Mouse (Mus musculus) forebrain, embryonic 14.5 days (tissue): ENCODE results near the gene Rnf133. TPM values are rescaled to one million over a fixed set of nuclear protein-coding genes. Genes with fewer than 3 reads are reported as not detected.

Experiments
- ATAC-seq: fragments of 200-750 bp; cut with Nextera tagmentation; 2 replicates; pipeline ENCODE4 v1.8.0; 2017; ENCODE audit warnings: mild to moderate bottlenecking, moderate library complexity
- DNase-seq: peaks from one replicate; pipeline ENCODE4 v3.0.0-alpha.2; 2015; ENCODE audit warnings: low spot score
- H3K27ac ChIP-seq: fragments of 300-500 bp; sonication (generic); 2 replicates; pipeline ENCODE4 v1.5.1; 2014; ENCODE audit warnings: low read depth, mild to moderate bottlenecking, control low read depth, low read length, moderate library complexity
- H3K27me3 ChIP-seq: fragments of 300-500 bp; sonication (generic); replicated peaks from 2 replicates; pipeline ENCODE4 v1.6.1; 2014; ENCODE audit warnings: low read length, control low read depth, mixed read lengths; ENCODE audit not compliant: control insufficient read depth, insufficient read depth
- H3K36me3 ChIP-seq: fragments of 300-500 bp; sonication (generic); 2 replicates; pipeline ENCODE4 v1.6.1; 2014; ENCODE audit warnings: low read length, control low read depth; ENCODE audit not compliant: control insufficient read depth, insufficient read depth
- H3K4me1 ChIP-seq: fragments of 300-500 bp; sonication (generic); 2 replicates; pipeline ENCODE4 v1.6.1; 2014; ENCODE audit warnings: antibody characterized with exemption, low read length, control low read depth; ENCODE audit not compliant: control insufficient read depth, insufficient read depth
- H3K4me2 ChIP-seq: fragments of 300-500 bp; sonication (generic); 2 replicates; pipeline ENCODE4 v1.6.1; 2014; ENCODE audit warnings: mild to moderate bottlenecking, control low read depth, low read length
- H3K4me3 ChIP-seq: fragments of 300-500 bp; sonication (generic); 2 replicates; pipeline ENCODE4 v1.5.1; 2014; ENCODE audit warnings: low read depth, low read length, control low read depth
- H3K9ac ChIP-seq: fragments of 300-500 bp; sonication (generic); 2 replicates; pipeline ENCODE4 v1.6.1; 2014; ENCODE audit warnings: mild to moderate bottlenecking, low read length, control low read depth, moderate library complexity
- H3K9me3 ChIP-seq: fragments of 300-500 bp; sonication (generic); replicated peaks from 2 replicates; pipeline ENCODE4 v1.6.1; 2016; ENCODE audit warnings: low read length, control low read depth, mixed read lengths; ENCODE audit not compliant: control insufficient read depth
- WGBS: fragments of 180-500 bp; shearing (Covaris S2); extraction: QIAGEN DNeasy Blood & Tissue Kit; methylation state at CpG from one replicate; pipeline ENCODE4 v1.1.7; 2014; 5-methylcytosine and 5-hydroxymethylcytosine counted together
- polyA plus RNA-seq: library from polyadenylated mRNA; unstranded; fragments of >200 nt; fragmentation: Nextera tagmentation; extraction: Ambion mirVana; gene quantifications from 2 replicates; pipeline ENCODE4 v1.2.1, GENCODE M21; 2014

The Rnf133 gene
- not detected in 2 replicates for polyA plus RNA-seq

DNA sequence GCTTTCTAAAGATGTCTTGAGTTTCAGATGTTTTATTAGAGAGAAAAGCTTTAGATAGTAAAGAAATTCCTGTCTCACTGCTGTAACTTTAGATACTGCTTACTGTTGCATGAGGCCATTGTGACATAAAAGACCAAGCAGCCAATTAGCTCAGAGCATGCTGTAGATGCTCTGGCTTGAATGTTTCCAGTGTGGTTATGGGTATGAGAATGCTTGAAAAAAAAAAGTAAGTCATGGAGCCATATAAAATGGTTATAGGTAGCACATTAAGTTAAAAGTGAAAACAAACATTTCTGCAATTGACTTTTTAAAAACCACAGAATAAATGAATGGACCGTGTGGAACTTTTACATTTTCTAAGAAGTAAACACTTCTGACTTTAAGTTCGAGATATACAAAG is at the start of gene Rnf133:
TSS of gene Rnf133 (minus strand) at position 101 of the 400 bp plus-strand sequence.
- Histone ChIP-seq H3K9me3 (no peaks in the 10 kb centered on the region), H3K27me3 (no peaks in the 10 kb centered on the region), H3K4me2 (no peak within 1 kb of the TSS), H3K36me3 (no peaks in the 10 kb centered on the region), H3K9ac (no peak within 1 kb of the TSS), H3K4me3 (no peak within 1 kb of the TSS), H3K27ac (no peak within 1 kb of the TSS), H3K4me1 (no peaks in the 10 kb centered on the region)
- DNase-seq (no peak), ATAC-seq (no peak)
- WGBS: 95% methylated on average over 2 of the region's 2 CpGs

DNA sequence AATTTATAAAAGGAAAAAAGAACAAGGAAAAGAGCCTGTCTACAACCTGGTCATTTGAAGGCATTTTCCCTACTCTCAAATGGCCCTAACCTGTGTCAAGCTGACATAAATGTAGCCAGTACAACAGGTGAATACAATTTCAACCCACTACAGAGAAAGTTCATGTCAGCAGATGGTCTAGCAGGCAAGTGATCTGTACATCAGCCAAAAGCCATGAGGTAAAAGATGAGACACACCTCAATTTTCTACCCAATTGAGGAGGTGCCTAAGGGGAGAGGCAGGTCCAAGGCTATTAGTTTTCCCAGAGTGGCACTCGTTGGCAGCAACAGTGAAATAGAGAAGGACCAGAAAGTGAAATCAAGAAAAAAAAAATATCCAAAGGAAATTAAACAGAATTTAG is 28.1 kb upstream of the Rnf133 start:
- 57% methylated on average over 1 of the region's 1 CpGs for WGBS
- no peak overlapping the region for H3K9ac ChIP-seq
- H3K9me3 ChIP-seq: no peaks in the 10 kb centered on the region
- H3K4me2 ChIP-seq: no peak overlapping the region
- no peak overlapping the region for H3K4me3 ChIP-seq
- H3K27ac ChIP-seq: no peak overlapping the region
- H3K4me1 ChIP-seq: no peaks in the 10 kb centered on the region
- DNase-seq (no peak), ATAC-seq (no peak)
- H3K36me3 ChIP-seq: no peaks in the 10 kb centered on the region
- no peaks in the 10 kb centered on the region for H3K27me3 ChIP-seq

- DNase-seq (no peak), ATAC-seq (no peak)
- H3K4me3 ChIP-seq: no peak within 1 kb of the TSS
- H3K4me1 ChIP-seq: no peaks in the 10 kb centered on the region
- no peak within 1 kb of the TSS for H3K4me2 ChIP-seq
- H3K27ac ChIP-seq: no peak within 1 kb of the TSS
- H3K36me3 ChIP-seq: no peaks in the 10 kb centered on the region
- no peaks in the 10 kb centered on the region for H3K27me3 ChIP-seq
- no peak within 1 kb of the TSS for H3K9ac ChIP-seq
- 95% methylated on average over 2 of the region's 2 CpGs for WGBS
- H3K9me3 ChIP-seq: no peaks in the 10 kb centered on the region
Measured at GRCm38 (mm10) chr6:23655036-23655435, 4.9 kb upstream of the Rnf133 start, which contains the start of gene Rnf148. TSS of gene Rnf148 (minus strand) at chr6:23655136.

DNA sequence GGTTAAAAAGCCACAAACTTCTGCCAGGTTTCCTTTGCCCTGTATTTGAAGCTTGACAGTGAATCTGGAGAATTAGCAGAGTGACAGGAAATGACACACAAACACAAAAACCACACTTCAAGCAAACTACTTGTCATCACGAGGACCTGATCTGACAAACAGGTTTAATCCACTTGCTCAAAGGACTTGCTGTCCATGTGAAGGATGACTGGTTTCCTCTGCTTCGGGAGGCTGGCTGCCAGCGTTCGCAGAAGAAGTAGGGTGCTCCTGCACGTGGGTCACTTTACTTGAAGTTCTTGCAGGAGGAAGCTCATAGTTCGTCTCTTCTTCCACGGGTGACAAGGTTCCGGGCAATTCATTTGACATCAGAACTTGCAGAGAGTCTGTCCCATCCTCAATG is 1.4 kb downstream of the Rnf133 start:
- Histone ChIP-seq H3K4me1 (no peaks in the 10 kb centered on the region), H3K27ac (no peak overlapping the region), H3K36me3 (no peaks in the 10 kb centered on the region), H3K27me3 (no peaks in the 10 kb centered on the region), H3K9ac (no peak overlapping the region), H3K4me3 (no peak overlapping the region), H3K4me2 (no peak overlapping the region), H3K9me3 (no peaks in the 10 kb centered on the region)
- ATAC-seq (no peak), DNase-seq (no peak)
- 93% methylated on average over 8 of the region's 8 CpGs for WGBS

DNA sequence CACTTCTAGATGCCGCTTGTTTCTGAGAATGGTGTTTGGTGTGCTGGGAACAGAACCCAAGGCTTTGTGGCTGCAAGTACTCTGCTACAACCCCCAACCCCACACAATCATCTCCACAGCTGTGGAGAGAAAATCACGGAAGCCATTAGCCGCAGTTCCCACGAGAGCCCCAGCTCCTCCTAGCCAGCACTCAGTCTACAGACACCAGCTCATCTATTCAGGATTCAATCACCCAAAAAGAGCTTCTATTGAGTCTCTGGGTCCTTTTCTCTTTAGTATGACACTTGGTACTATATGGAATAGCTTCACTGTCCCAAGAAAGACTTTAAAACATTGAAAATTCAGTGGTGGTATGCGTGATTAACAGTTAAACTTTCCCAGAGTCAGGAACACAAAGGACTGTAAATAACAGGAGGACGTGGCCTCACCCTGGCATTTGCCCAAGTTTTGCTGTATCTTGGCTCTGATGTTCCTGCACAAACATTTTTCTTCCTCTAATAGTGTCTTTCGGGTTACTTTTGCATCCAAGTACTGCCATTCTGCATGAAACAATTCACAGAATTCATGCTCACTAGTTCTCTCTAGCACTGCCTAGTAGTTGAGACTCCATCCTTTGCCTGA is 2.4 kb downstream of the Rnf133 start:
- DNase-seq (peak; percentile 23), ATAC-seq (no peak)
- WGBS: 60% methylated on average over 7 of the region's 7 CpGs
- no peaks in the 10 kb centered on the region for H3K36me3 ChIP-seq
- H3K4me2 ChIP-seq: no peak overlapping the region
- H3K4me3 ChIP-seq: no peak overlapping the region
- H3K27me3 ChIP-seq: no peaks in the 10 kb centered on the region
- H3K27ac ChIP-seq: no peak overlapping the region
- H3K9me3 ChIP-seq: no peaks in the 10 kb centered on the region
- no peak overlapping the region for H3K9ac ChIP-seq
- no peaks in the 10 kb centered on the region for H3K4me1 ChIP-seq

- Histone ChIP-seq H3K36me3 (no peaks in the 10 kb centered on the region), H3K27me3 (no peaks in the 10 kb centered on the region), H3K9ac (no peak overlapping the region), H3K4me1 (no peaks in the 10 kb centered on the region), H3K27ac (no peak overlapping the region), H3K4me2 (no peak overlapping the region), H3K9me3 (no peaks in the 10 kb centered on the region), H3K4me3 (no peak overlapping the region)
- WGBS: 66% methylated on average over 3 of the region's 3 CpGs
- no peak for ATAC-seq
- DNase-seq: peak; percentile 35
Measured at GRCm38 (mm10) chr6:23637081-23637480, 13.0 kb downstream of the Rnf133 start.

GRCm38 (mm10) chr6:23635208-23635607 is 14.9 kb downstream of the Rnf133 start:
- DNase-seq: no peak
- Histone ChIP-seq H3K9ac (no peak overlapping the region), H3K4me3 (no peak overlapping the region), H3K4me1 (no peaks in the 10 kb centered on the region), H3K9me3 (no peaks in the 10 kb centered on the region), H3K4me2 (no peak overlapping the region), H3K27ac (no peak overlapping the region), H3K27me3 (no peaks in the 10 kb centered on the region), H3K36me3 (no peaks in the 10 kb centered on the region)
- ATAC-seq: no peak
- WGBS: 89% methylated on average over 3 of the region's 3 CpGs

DNA sequence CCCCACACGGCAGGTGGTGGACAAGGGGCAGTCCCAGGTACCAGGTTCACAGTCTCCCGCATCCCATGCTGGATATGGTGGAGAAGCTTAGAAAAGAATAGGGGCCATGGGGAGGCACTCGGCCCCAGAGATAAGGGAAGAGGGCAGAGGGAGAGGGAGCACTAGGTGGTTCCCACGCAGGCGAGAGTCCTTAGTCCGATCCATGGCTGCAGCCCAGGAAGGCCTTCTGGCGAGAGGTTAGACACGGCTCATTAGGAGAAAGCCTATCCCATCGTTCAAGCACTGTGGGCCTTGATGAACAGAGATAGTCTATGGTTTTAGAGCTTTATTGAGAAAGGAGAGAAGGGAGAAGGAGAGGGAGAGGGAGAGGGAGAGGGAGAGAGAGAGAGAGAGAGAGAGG is 16.1 kb downstream of the Rnf133 start:
- H3K4me3 ChIP-seq: no peak overlapping the region
- no peak for ATAC-seq
- 88% methylated on average over 9 of the region's 9 CpGs for WGBS

GRCm38 (mm10) chr6:23630465-23630864 is 19.6 kb downstream of the Rnf133 start:
- ATAC-seq: no peak
- no peak overlapping the region for H3K27ac ChIP-seq
- H3K36me3 ChIP-seq: no peaks in the 10 kb centered on the region
- H3K27me3 ChIP-seq: no peaks in the 10 kb centered on the region
- 18% methylated on average over 4 of the region's 4 CpGs for WGBS
- no peak overlapping the region for H3K9ac ChIP-seq
- H3K9me3 ChIP-seq: no peaks in the 10 kb centered on the region
- H3K4me1 ChIP-seq: no peaks in the 10 kb centered on the region
- no peak for DNase-seq
- no peak overlapping the region for H3K4me3 ChIP-seq
- no peak overlapping the region for H3K4me2 ChIP-seq

More for the DNA sequence above, 16.1 kb downstream of the Rnf133 start:
- H3K36me3 ChIP-seq: no peaks in the 10 kb centered on the region
- no peak overlapping the region for H3K27ac ChIP-seq
- no peak overlapping the region for H3K4me2 ChIP-seq
- no peak overlapping the region for H3K9ac ChIP-seq
- no peaks in the 10 kb centered on the region for H3K4me1 ChIP-seq
- DNase-seq: no peak
- H3K27me3 ChIP-seq: no peaks in the 10 kb centered on the region
- H3K9me3 ChIP-seq: no peaks in the 10 kb centered on the region
